Mouse (Mus musculus): Measurements from ENCODE around the gene Mllt6. TPM values are rescaled to one million over a fixed set of nuclear protein-coding genes. Genes with fewer than 3 reads are reported as not detected.

Gene Mllt6
- total RNA-seq, 2 experiments from 2014 or later, result 58.1 to 61.7 TPM

Small RNAs within 50 kb of the gene (microRNA-seq; reads per million reads assigned to microRNA genes)
- gene Gm24158, result 0 to 0.24 reads per million in 2 experiments
- 0.54 to 1.4 reads per million in 2 experiments for gene Mir6927

Other genes starting within 250 kb of the Mllt6 start
- gene Arhgap23, start 247.9 kb upstream of the Mllt6 start, total RNA-seq (2021), result 10 to 100 TPM; 24.8 to 25.1 TPM
- not detected for gene 4933428G20Rik, start 163.1 kb upstream of the Mllt6 start, total RNA-seq (2021)
- gene Srcin1, start 87.2 kb upstream of the Mllt6 start, total RNA-seq (2021), result under 1 TPM; 0.29 to 0.34 TPM
- gene Epop, start 33.7 kb upstream of the Mllt6 start, total RNA-seq (2021), result 1 to 10 TPM in 1 of 2 experiments, under 1 TPM in 1; 0.93 to 1.2 TPM
- 100 to 1,000 TPM; 146 to 147 TPM for gene Cisd3, start 22.4 kb downstream of the Mllt6 start, total RNA-seq (2021)
- gene Pcgf2, start 37.1 kb downstream of the Mllt6 start, total RNA-seq (2021), result 10 to 100 TPM; 11.1 to 12.9 TPM
- gene Psmb3, start 40.0 kb downstream of the Mllt6 start, total RNA-seq (2021), result 100 to 1,000 TPM; 161 to 169 TPM
- 10 to 100 TPM; 20.7 to 22.6 TPM for gene Pip4k2b, start 81.3 kb downstream of the Mllt6 start, total RNA-seq (2021)
- 10 to 100 TPM in 1 of 2 experiments, 1 to 10 TPM in 1; 8.9 to 10.6 TPM for gene Cwc25, start 103.1 kb downstream of the Mllt6 start, total RNA-seq (2021)
- gene 1700001P01Rik, start 112.5 kb downstream of the Mllt6 start, total RNA-seq (2021), result under 1 TPM in 1 of 2 experiments, not detected in 1; 0.65 TPM
- gene Rpl23, start 119.0 kb downstream of the Mllt6 start, total RNA-seq (2021), result 100 to 1,000 TPM; 503 to 533 TPM
- gene Lasp1, start 135.6 kb downstream of the Mllt6 start, total RNA-seq (2021), result 10 to 100 TPM; 47.8 to 49.6 TPM
- gene B230217C12Rik, start 177.4 kb downstream of the Mllt6 start, total RNA-seq (2021), result 1 to 10 TPM in 1 of 2 experiments, under 1 TPM in 1; 0.95 to 1.1 TPM
- under 1 TPM; 0.17 to 0.37 TPM for gene Fbxo47, start 220.7 kb downstream of the Mllt6 start, total RNA-seq (2021)